Mouse (Mus musculus): Measurements from ENCODE around the gene Tk2.

GRCm38 (mm10) chr8:104227048-104227447 is 21.3 kb downstream of the Tk2 start:
- no peak for TF ChIP-seq CTCF (IDR thresholded peaks at IDR 0.05; ENCODE audit: low read depth, low read length)
- TF ChIP-seq POLR2A (IDR thresholded peaks at IDR 0.05; ENCODE audit: extremely low read depth, insufficient read depth, low read length) = no peak
